Comparison of ENCODE assay signal across 9 mouse cellular contexts in the genomic region with DNA sequence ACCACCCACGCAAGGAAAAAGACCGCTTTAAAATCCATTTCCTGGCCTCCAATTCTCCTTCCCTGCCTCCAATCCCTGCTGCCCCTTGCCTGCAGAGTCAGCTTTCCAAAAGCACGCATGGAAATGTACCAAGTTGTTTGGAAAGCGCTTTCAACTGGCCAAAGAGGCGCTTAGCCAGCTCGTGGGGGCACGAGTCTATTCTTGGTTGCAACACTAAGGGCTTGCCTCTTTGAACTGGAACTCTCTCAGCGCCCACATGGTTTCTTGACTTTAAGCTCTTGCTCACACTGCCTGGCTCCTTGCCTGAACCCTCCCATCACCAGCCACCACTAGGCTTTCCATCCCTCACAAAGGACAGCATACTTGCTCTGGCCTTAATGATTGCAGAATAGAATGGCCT. TPM values are rescaled to one million over a fixed set of nuclear protein-coding genes. Genes with fewer than 3 reads are reported as not detected.
DNase-seq lines count a peak whose midpoint lies in the region; TF ChIP-seq lines count a peak whose summit lies in the region.
"Had no signal": no experiment of that assay in that cellular context is flagged by ENCODE, and none has a peak within 500 bp of the region (broad histone marks: within the 10 kb centered on the region; RNA-seq: fewer than 3 reads in every experiment).

No protein-coding gene starts in this region.

- WGBS in small intestine, adult 2 months = 65% methylated on average over 8 of the region's 8 CpGs

- no peaks in the 10 kb centered on the region for H3K4me1 ChIP-seq in small intestine, adult 2 months (ENCODE audit: control insufficient read depth, insufficient read depth, insufficient read length, low read length)

- no peaks in the 10 kb centered on the region for H3K27me3 ChIP-seq in small intestine, adult 2 months (ENCODE audit: control insufficient read depth, insufficient read depth, low read length)

- intact Hi-C loops in gastrocnemius, adult 2 months (cut with DNase I) = loop anchor here (2.0 to 5.0 kb wide), 2 partner anchors 17 to 151 kb away; no protein-coding TSS in a partner anchor

- peak overlapping the region; percentile 64 for H3K4me3 ChIP-seq in gastrocnemius, adult 2 months
- H3K4me3 ChIP-seq in small intestine, adult 2 months (ENCODE audit: low read depth, low read length) = no peak overlapping the region

- no peak for TF ChIP-seq POLR2A in small intestine, adult 2 months (IDR thresholded peaks at IDR 0.05; ENCODE audit: low read depth, low read length)

- no peaks in the 10 kb centered on the region for H3K36me3 ChIP-seq in small intestine, adult 2 months (ENCODE audit: control insufficient read depth, insufficient read depth, low read length)

- H3K27ac ChIP-seq in gastrocnemius, adult 2 months = peak overlapping the region; percentile 91
- 0 out of 2 replicates have a peak overlapping the region, but pooled peaks have one; percentile 6 for H3K27ac ChIP-seq in small intestine, adult 2 months (ENCODE audit: insufficient read depth, low read depth, low read length)
- H3K27ac ChIP-seq: liver, embryonic 14.5 days had no signal

- DNase-seq in adrenal gland, adult (ENCODE audit: inconsistent age in 2 of 2, low spot score in 1 of 2) = peak; percentile 44 to 77
- no peak for DNase-seq in adrenal gland, postnatal 4 days (ENCODE audit: low spot score in 2 of 2)
- DNase-seq in 3134 (ENCODE audit: extremely low read depth, insufficient read length, low spot score) = peak; percentile 10
- DNase-seq in gastrocnemius, adult 2 months = peak; percentile 89
- DNase-seq in heart, postnatal 4 days = peak; percentile 75
- no peak for DNase-seq in c-Kit-positive CD71-positive TER-119-positive erythroid progenitor cells, embryonic 14.5 days (ENCODE audit: low spot score)
- DNase-seq in left cerebral cortex, adult 18-20 months (ENCODE audit: low spot score in 2 of 2) = no peak

- no peak for TF ChIP-seq CTCF in gastrocnemius, adult 2 months (IDR thresholded peaks at IDR 0.05)
- no peak for TF ChIP-seq CTCF in small intestine, adult 2 months (IDR thresholded peaks at IDR 0.05; ENCODE audit: extremely low read depth, insufficient read length, insufficient replicate concordance, low read depth, low read length)

RNA-seq across cellular contexts. Expression of a gene that starts 13.2 kb away (rescaled TPM):
- 1 to 10 TPM; 5.5 to 7.0 TPM for total RNA-seq in adrenal gland, postnatal 4 days (2021)
- total RNA-seq in gastrocnemius, adult 2 months (2021) = 1 to 10 TPM; 1.5 to 3.0 TPM
- 10 to 100 TPM; 10.3 to 13.6 TPM for total RNA-seq in heart, postnatal 4 days (2021)
- 0.77 and 1.5 TPM in 2 replicates for polyA plus RNA-seq in small intestine, adult 2 months (2012; rRNA removed)
- total RNA-seq in left cerebral cortex, adult 18-20 months (2021) = under 1 TPM; 0.60 to 0.66 TPM

Comparison
In these comparisons a context has a peak if more than half of its experiments do, and no peak if none do; other contexts are left out.
1. DNase-seq: peak in adrenal gland, adult (2 of 2), 3134 (single experiment), gastrocnemius, adult 2 months (single experiment) and heart, postnatal 4 days (single experiment); none in adrenal gland, postnatal 4 days (0 of 2), c-Kit-positive CD71-positive TER-119-positive erythroid progenitor cells, embryonic 14.5 days (single experiment) and left cerebral cortex, adult 18-20 months (0 of 2).